Mouse (Mus musculus): ENCODE data around the gene Grm2. TPM values are rescaled to one million over a fixed set of nuclear protein-coding genes. Genes with fewer than 3 reads are reported as not detected.

The Grm2 gene
- 11.7 and 13.9 TPM in 2 replicates for polyA plus RNA-seq (2014; fragmentation: Nextera tagmentation; extraction: Ambion mirVana)

DNA sequence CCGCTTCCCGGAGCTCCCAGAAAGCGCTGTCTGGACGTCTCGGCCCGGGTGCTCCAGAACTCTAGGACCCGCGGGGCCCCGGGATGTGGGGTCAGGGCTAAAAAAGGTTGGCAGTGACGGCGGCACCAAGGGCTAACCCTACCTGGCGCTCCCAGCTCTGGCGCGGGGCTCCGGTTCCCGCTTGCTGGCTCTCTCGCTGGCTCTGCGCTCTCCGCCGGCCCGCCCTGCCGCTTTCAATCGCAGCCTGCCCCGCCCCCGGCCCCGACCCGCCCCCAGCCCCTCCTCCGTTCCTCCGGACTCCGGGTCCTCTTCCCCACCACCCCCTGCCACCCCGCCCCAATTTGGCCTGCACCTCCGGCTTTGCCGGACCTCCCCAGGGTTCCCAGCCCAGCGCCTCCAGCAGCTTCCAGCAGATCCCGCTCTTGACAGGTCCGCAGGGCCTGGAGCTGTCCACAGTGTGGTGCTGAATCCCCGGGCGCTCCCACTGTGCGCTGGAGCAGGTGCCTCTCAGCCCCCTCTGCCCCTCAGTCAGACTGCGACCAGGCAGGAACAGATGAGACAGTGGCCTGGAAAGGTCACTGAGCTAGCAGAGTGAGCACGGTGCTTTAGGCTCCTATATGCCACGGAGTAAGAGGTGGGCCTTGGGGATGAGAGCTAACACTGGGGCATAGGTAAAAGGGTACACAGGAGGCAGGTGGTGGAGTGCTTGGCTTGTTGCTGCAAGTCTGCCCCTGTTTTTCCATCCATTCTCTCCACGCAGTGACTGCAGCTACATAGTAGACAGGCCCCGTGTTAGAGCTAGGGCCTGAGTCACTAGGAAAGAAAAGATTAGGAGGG lies at the start of gene Grm2:
Grm2 (minus strand) TSS at position 199 of the 837 bp plus-strand sequence.
- DNase-seq (peak; percentile 72), ATAC-seq (ENCODE audit: low FRiP score, low TSS enrichment) (peak; percentile 31; the same call in 1 of the 2 replicates)
- Histone ChIP-seq H3K36me3 (ENCODE audit: control insufficient read depth, insufficient read depth, low read length) (peaks cover 13% of the 10 kb centered on the region), H3K27me3 (ENCODE audit: control insufficient read depth, insufficient read depth, low read length) (0 out of 2 replicates have a peak, but pooled peaks cover 5% of the 10 kb centered on the region), H3K4me1 (ENCODE audit: control insufficient read depth, insufficient read depth, low read length) (peaks cover 9% of the 10 kb centered on the region; the same call in 1 of the 2 replicates), H3K4me3 (replicated peaks; ENCODE audit: low read depth, low read length) (peak within 1 kb of the TSS; percentile 48), H3K27ac (replicated peaks; ENCODE audit: low read depth, low read length) (peak within 1 kb of the TSS; percentile 26; the same call in 1 of the 2 replicates), H3K9ac (replicated peaks; ENCODE audit: low read length) (peak within 1 kb of the TSS; percentile 67), H3K4me2 (ENCODE audit: low read length) (peak within 1 kb of the TSS; percentile 78), H3K9me3 (ENCODE audit: control insufficient read depth, low read length) (no peaks in the 10 kb centered on the region)
- WGBS: under 1% methylated on average over 44 of the region's 44 CpGs

DNA sequence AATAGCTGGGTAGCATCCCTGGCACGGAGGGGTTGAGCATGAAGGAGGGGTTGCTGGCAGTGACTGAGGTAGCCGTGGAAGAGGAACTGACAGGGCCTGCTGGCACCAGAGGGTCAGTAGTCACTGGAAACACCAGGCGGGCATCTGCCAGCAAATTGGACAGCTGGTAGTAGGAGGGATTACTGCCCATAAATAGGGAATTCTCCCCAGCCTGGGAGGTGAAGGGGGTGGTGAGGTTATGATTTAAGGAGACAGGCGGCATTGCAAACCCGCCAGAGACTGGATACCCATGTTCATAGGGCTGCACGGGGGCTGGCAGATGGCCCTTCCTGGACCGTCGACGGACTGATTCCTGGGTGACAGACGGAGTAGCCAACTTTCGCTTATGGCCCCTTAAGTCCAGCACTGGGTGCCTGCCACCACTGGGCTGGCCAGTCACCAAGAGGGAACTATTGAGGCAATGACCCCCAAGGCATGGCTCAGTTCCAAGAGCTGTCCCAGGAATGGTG lies 37.1 kb upstream of the Grm2 start:
- Histone ChIP-seq H3K9me3 (ENCODE audit: control insufficient read depth, low read length) (no peaks in the 10 kb centered on the region), H3K4me1 (ENCODE audit: control insufficient read depth, insufficient read depth, low read length) (no peaks in the 10 kb centered on the region), H3K4me3 (replicated peaks; ENCODE audit: low read depth, low read length) (no peak overlapping the region), H3K4me2 (ENCODE audit: low read length) (no peak overlapping the region), H3K36me3 (ENCODE audit: control insufficient read depth, insufficient read depth, low read length) (peaks cover 58% of the 10 kb centered on the region), H3K27ac (replicated peaks; ENCODE audit: low read depth, low read length) (no peak overlapping the region), H3K9ac (replicated peaks; ENCODE audit: low read length) (no peak overlapping the region), H3K27me3 (ENCODE audit: control insufficient read depth, insufficient read depth, low read length) (no peaks in the 10 kb centered on the region)
- 92% methylated on average over 11 of the region's 11 CpGs for WGBS
- DNase-seq (no peak), ATAC-seq (ENCODE audit: low FRiP score, low TSS enrichment) (no peak)

DNA sequence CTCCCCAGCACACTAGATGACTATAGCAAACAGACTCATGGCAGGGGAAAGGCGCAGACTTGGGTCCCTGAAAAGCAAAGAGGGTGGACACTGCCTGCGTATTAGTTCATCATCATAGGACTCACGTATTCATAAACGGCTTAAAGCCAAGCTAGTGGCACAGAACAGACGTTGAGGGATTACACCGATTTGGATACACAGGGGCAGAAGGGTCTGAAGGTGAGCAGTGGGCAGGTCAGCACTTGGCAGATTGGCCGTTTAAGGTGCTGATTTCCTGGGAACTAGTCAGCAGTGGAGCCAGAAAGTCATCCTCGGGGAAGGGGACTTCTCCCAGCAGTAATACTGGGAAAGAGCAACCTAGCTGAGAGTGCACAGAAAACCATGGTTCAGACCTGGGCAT lies 33.0 kb upstream of the Grm2 start:
- H3K4me2 ChIP-seq (ENCODE audit: low read length): no peak overlapping the region
- H3K9me3 ChIP-seq (ENCODE audit: control insufficient read depth, low read length): no peaks in the 10 kb centered on the region

DNA sequence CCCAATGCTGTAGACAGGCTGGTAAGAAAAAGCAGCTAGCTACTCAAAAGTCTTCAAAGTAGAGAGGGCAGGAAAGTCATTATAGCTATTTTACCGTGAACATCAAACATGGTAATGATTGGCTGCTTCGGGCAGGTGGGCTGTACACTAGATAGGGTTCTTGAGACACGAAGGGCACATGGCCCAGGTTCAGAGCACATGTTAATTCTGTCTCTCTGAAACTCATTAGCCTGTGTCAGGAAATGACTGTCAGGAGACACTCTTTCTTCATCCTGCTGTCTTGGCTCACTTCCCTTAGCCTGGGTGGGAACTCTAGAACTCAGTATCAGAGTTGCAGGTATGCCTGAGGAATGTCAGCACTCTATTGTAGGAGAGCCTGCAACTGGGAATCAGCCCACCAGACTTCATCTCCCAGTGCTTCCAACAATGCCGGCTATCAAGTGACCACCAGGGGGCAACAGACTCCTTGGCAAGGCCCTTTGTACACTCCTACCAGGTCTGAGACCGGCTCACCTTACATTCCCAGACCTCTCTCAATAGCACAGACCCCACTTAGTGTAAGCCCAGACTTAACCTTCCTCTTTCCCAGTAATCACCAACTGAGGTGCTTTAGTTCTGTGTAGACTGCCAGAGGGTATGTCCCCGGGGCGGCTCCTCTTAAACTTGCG lies 31.2 kb upstream of the Grm2 start:
- H3K4me2 ChIP-seq (ENCODE audit: low read length): no peak overlapping the region
- no peak overlapping the region for H3K9ac ChIP-seq (replicated peaks; ENCODE audit: low read length)
- no peaks in the 10 kb centered on the region for H3K27me3 ChIP-seq (ENCODE audit: control insufficient read depth, insufficient read depth, low read length)
- no peaks in the 10 kb centered on the region for H3K9me3 ChIP-seq (ENCODE audit: control insufficient read depth, low read length)
- peaks cover 14% of the 10 kb centered on the region for H3K4me1 ChIP-seq (ENCODE audit: control insufficient read depth, insufficient read depth, low read length)
- WGBS: 37% methylated on average over 8 of the region's 8 CpGs
- no peak overlapping the region for H3K4me3 ChIP-seq (replicated peaks; ENCODE audit: low read depth, low read length)
- peaks cover 8% of the 10 kb centered on the region; the same call in 1 of the 2 replicates for H3K36me3 ChIP-seq (ENCODE audit: control insufficient read depth, insufficient read depth, low read length)
- ATAC-seq (ENCODE audit: low FRiP score, low TSS enrichment): 0 out of 2 replicates have a peak, but pooled peaks have one; percentile 49
- no peak overlapping the region for H3K27ac ChIP-seq (replicated peaks; ENCODE audit: low read depth, low read length)
- peak; percentile 90 for DNase-seq

More for the DNA sequence above, 33.0 kb upstream of the Grm2 start:
- DNase-seq (no peak), ATAC-seq (ENCODE audit: low FRiP score, low TSS enrichment) (no peak)
- H3K27ac ChIP-seq (replicated peaks; ENCODE audit: low read depth, low read length): no peak overlapping the region
- 88% methylated on average over 8 of the region's 8 CpGs for WGBS
- no peaks in the 10 kb centered on the region for H3K27me3 ChIP-seq (ENCODE audit: control insufficient read depth, insufficient read depth, low read length)
- peaks cover 20% of the 10 kb centered on the region for H3K36me3 ChIP-seq (ENCODE audit: control insufficient read depth, insufficient read depth, low read length)
- peaks cover 14% of the 10 kb centered on the region for H3K4me1 ChIP-seq (ENCODE audit: control insufficient read depth, insufficient read depth, low read length)
- no peak overlapping the region for H3K9ac ChIP-seq (replicated peaks; ENCODE audit: low read length)
- H3K4me3 ChIP-seq (replicated peaks; ENCODE audit: low read depth, low read length): no peak overlapping the region

DNA sequence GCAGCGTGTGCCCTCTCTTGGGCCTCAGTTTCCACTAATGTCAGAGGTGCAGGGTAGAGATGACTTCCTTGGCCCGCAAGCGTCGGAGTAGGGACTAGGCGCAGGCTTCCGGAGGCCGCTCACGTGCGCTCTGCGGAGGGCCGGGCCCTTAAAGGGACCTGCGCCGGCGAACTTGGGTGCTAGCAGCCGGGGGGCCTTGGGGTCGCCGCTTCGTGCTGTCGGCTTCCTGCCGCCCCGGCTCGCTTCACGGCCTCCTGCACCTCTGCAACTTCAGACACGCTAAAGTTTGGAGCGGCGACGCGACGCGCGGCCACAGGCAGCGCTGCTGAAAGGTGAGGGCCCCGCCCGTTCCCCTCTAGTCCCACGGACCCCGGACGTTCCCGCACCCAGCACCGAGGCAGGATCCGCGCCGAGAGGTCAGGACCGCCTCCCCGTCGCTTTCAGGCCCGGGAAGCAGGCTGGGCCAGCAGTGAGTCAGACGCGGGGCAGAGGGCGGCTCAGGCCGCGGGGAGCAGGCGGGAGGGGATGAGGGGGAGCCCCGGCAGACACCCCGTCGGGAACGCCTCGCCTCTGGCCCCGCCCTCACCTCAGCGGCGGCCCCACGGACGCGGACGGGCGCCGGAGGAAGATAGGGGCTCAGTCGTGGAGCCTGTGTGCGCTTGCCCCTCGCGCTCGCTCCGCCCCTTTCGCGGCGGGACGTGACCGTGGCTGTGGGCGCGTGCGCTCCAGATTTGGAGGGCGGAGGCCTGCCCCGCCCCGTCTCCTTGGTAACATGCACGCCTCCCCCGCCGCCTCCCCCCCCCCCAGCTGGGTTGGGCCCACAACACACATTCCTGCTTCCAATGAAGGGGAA lies 29.6 kb upstream of the Grm2 start, which contains the start of gene Tex264:
Tex264 (minus strand) TSS at position 679 of the 853 bp plus-strand sequence.
- no peaks in the 10 kb centered on the region for H3K27me3 ChIP-seq (ENCODE audit: control insufficient read depth, insufficient read depth, low read length)
- H3K36me3 ChIP-seq (ENCODE audit: control insufficient read depth, insufficient read depth, low read length): peaks cover 15% of the 10 kb centered on the region
- peaks cover 14% of the 10 kb centered on the region for H3K4me1 ChIP-seq (ENCODE audit: control insufficient read depth, insufficient read depth, low read length)
- H3K4me3 ChIP-seq (replicated peaks; ENCODE audit: low read depth, low read length): peak within 1 kb of the TSS; percentile 84
- under 1% methylated on average over 84 of the region's 86 CpGs for WGBS
- DNase-seq (peak; percentile 90), ATAC-seq (ENCODE audit: low FRiP score, low TSS enrichment) (peak; percentile 85)
- H3K27ac ChIP-seq (replicated peaks; ENCODE audit: low read depth, low read length): peak within 1 kb of the TSS; percentile 57
- H3K9me3 ChIP-seq (ENCODE audit: control insufficient read depth, low read length): no peaks in the 10 kb centered on the region
- H3K4me2 ChIP-seq (ENCODE audit: low read length): peak within 1 kb of the TSS; percentile 96
- peak within 1 kb of the TSS; percentile 79 for H3K9ac ChIP-seq (replicated peaks; ENCODE audit: low read length)

DNA sequence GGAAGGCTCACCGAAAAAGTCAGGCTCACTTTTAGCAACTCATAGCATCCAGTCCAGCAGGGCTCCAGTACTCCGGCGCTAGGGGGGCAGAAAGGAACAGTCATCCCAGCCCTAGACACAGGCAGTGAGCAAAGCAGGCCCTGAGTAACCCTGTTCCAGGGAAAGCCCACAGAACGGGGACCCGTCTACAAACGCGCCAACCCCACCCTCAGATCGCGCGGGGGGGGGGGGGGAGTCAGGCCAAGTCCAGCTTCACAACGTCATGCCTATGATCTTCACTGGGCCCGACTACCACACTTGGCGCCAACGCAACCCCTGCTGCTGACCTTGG lies 29.0 kb upstream of the Grm2 start:
- H3K9me3 ChIP-seq (ENCODE audit: control insufficient read depth, low read length): no peaks in the 10 kb centered on the region
- H3K4me3 ChIP-seq (replicated peaks; ENCODE audit: low read depth, low read length): peak overlapping the region; percentile 84
- H3K27me3 ChIP-seq (ENCODE audit: control insufficient read depth, insufficient read depth, low read length): no peaks in the 10 kb centered on the region
- H3K4me2 ChIP-seq (ENCODE audit: low read length): peak overlapping the region; percentile 96
- no peak for DNase-seq
- peak; percentile 9 for ATAC-seq (ENCODE audit: low FRiP score, low TSS enrichment)
- peaks cover 21% of the 10 kb centered on the region for H3K36me3 ChIP-seq (ENCODE audit: control insufficient read depth, insufficient read depth, low read length)
- peaks cover 14% of the 10 kb centered on the region for H3K4me1 ChIP-seq (ENCODE audit: control insufficient read depth, insufficient read depth, low read length)
- peak overlapping the region; percentile 79 for H3K9ac ChIP-seq (replicated peaks; ENCODE audit: low read length)
- WGBS: 7% methylated on average over 11 of the region's 14 CpGs
- no peak overlapping the region for H3K27ac ChIP-seq (replicated peaks; ENCODE audit: low read depth, low read length)

DNA sequence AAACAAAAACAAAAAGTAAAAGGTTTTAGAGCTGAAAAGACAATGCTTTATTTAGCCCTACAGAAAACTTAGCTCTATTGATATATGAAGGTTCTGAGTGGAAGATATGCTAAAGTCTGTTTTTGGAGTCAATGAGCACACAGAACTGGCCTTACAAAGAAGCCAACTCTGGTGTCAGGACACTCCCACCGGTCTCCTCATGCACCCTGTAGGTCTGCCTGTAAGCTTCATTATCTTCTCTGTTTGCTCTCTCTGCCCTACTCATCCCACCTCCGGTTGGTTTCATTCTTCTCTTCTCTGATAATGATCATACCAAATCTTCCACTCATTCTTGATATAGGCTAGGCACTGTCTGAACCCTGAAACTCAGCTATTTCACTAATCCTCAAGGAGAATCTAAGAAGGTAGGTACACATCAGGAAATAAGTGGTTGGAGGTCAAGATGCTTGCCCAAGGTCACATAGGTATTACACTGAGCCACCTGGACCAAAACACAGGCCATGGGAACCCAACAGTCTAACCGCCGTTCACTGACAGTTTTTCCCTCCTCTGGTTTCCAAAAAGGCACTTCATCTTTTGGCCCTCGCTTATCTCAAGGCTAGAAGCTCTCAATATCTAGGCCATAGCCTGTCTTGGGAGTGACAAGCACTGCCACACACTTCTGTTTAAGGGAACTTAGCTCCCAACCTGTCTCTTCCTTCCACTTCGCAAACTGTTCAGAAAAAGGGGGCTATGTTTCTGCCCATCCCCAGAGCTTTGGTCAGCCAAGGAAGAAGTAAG lies 28.4 kb upstream of the Grm2 start:
- H3K4me1 ChIP-seq (ENCODE audit: control insufficient read depth, insufficient read depth, low read length): peaks cover 14% of the 10 kb centered on the region
- ATAC-seq (ENCODE audit: low FRiP score, low TSS enrichment): no peak
- no peak overlapping the region for H3K27ac ChIP-seq (replicated peaks; ENCODE audit: low read depth, low read length)
- no peak for DNase-seq
- peaks cover 27% of the 10 kb centered on the region for H3K36me3 ChIP-seq (ENCODE audit: control insufficient read depth, insufficient read depth, low read length)
- no peaks in the 10 kb centered on the region for H3K9me3 ChIP-seq (ENCODE audit: control insufficient read depth, low read length)
- peak overlapping the region; percentile 96 for H3K4me2 ChIP-seq (ENCODE audit: low read length)
- H3K27me3 ChIP-seq (ENCODE audit: control insufficient read depth, insufficient read depth, low read length): no peaks in the 10 kb centered on the region
- H3K4me3 ChIP-seq (replicated peaks; ENCODE audit: low read depth, low read length): peak overlapping the region; percentile 84
- peak overlapping the region; percentile 79 for H3K9ac ChIP-seq (replicated peaks; ENCODE audit: low read length)
- WGBS: 85% methylated on average over 6 of the region's 6 CpGs
